Mouse (Mus musculus): Measurements from ENCODE around the gene Hoxd4.

Gene Hoxd4

DNA sequence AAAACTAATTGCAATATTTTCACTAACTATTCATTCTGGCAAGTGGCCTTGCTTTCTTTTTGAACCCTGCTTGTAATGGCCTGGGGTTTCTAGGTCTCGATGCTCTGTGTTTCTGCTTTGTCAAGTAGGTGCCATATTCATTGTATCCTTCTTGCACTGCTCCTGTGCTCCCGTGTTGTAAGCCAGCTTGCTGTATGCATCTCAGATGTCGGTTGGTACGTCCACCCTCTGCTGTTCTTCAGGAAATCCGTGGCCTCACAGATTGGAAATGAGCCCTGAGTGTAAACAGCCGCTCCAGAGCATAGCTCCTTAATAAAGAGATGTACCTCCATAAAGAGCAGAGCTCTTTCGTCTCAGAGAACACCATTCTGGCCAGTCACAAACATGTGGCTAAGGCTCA, 4.1 kb upstream of the Hoxd4 start:
- DNase-seq: no peak

DNA sequence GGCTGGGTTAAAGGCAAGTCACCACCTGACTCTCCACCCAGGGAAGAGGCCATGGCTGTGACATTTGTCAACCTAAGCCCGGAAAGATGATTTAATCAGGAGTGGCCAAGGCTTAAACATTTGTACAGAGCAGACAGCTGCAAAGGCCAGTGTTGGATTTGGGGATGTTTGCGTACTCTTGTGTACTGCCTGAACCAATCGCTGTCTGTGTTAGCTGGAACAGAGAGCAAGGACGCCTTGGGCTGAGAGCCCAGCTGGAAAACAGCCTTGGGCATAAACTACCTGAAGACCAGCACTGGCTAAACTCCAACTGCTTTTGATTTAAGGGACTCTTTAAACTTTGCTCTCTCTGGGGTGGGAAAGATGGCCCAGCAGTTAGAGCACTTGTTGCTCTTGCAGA, 3.1 kb upstream of the Hoxd4 start:
- DNase-seq: no peak

DNA sequence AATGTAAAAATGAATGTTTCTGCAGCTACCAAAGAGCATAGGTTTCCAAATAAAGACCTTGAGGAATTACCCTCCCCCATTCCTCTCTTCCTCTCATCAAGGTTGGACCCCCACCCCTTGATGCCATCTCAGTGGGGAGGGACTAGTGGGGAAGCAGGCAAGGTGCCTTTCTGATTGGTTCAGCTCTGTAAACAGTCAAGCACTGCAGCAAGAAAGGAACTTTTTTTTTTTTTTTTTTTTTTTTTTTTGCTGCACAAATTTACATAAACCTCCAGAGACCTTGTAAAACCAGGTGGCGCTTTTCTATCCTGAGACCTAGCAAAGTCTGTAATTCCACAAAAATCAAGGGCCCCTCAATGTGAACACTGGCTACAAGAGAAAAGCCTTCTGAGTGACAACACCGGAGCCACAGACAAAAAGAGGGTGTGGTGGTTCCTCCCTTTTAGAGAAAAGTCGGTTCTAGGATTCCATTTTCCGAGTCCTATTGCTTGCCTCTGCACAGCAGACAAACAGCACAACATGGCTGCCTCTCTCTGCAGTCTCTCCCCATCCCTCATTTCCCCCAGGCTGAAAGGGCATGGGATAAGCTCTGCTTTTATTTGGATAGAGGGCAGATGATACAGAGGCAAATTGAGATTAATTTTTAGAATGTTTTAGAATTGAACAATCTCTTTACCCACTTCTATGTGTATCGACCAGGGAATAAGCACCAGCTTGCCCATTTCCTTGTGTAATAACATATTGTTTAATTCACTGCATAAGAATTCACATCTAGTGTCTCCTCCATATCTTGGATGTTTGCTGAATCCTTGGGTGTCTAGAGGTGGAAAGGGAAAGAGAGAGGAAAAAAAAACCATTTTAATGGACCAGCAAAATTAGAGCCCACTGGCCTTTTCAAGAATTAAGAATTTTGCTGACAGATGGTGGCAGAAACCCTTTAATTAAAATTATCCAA, 2.0 kb upstream of the Hoxd4 start:
- DNase-seq: no peak

DNA sequence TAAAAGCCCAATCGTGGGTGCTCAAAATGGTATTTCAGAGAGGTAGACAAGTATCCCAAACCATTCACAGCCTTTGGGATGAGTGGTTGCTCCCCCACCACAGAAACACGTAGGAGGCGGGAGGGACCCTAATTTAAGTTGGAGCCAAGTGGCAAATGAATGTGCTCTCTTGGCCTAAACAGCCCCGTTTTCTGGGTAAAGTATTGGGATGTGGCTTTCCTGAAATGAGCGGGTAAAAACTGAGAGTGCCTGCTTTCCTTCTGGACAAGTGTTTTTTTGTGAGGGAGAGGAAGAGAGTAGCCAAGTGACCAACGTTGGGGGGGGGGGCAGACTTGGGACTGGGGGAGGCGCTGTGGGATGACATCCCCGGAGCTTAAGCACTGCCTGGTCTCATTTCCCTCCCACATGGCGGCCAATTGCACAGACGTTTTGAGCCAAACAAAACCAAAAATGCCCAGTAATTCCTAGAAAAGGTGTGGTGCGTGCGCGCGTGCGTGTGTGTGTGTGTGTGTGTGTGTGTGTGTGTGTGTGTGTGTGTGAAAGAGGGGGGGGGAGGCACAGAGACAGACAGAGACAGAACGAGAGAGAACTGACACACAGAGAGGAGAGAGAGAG, 693 bp upstream of the Hoxd4 start:
- no peak for DNase-seq

DNA sequence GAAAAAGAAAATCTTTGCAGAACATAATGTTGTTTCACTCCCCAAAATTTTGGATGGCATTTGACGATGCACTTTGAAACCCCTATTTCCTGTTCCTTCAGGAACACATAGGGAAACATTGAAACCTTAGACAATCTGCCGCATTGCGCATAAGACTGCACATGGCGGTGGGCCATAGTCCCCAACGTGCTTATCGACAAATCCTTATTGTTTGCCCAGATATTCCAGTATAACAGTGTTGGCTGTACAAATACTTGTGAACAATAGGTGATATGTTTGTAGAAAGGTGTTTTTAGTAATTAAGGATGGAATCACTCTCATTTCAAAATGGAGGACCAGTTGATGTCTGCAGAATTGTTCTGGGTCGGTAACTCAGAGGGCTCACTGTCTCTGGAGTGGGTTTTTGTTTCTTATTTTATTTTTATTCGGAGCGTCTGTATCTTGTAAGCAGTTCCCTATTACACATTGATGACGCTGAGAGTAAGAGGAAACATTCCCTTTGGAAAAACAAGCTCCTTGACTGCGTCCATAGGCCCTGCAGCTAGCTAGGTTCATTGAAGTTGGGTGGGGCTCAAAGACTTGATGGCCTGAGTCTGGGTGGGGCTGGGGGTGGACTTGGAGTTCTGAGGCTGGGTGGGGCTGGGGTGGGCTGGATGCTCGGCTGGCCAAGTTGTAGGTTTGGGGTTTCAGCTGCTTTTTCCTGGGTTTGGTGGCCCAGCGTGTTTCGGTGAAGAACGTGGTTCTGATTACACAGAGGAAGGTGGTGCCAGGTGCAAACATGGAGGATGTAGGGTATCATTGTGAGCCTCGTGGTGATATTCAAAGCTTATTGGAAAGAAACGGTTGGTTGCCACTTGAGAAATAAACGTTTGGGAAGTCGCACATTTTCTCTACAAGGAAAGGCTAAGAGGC, 1.8 kb downstream of the Hoxd4 start:
- no peak for DNase-seq

DNA sequence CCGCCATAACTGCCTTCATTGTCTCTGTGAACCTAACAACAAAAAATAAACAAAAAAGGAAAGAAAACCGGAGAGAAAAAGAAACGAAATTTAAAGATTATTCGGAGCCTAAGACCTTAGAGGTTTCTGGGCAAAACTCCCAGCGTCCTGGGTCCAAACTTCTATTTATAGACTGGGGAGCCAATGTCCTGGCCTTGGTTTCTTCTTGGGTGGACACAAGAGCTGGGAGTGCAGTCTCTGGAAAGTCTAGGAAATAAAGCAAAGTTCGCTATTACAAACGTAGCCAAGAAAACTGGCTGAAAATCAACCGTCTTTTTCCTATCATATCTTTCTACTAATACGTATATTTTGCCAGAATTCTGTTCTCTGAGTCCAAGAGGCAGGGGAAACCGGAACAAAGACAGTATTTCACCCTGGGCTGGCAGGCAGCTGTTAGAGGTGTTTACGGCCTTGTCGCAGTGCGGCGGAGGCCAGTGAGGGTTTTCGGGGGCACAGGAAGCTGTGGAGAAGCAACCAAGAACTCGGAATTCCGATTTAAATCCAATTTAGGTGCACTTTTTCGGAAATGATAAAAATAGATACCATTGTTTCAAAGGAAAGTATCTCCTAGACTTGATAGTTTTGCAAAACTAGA, 2.5 kb downstream of the Hoxd4 start:
- no peak for DNase-seq

DNA sequence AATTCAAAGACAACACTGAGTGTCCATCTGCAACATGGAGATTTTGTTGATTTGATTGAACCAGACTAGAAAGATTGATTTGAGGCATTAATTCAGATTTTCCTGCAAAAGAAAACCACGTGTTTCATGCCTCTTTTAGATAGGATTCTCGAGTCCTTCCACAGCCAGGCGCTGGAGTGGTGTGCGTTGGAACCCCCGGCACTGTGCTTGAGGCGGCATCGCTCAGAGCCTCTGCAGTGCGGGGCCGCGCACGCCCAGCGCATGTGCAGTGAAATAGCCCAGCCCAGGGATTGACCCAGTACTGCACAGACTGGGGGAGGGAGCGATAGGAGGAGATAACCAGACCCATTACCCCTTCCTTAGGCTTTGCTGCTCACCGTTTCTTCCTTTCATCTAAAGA, 3.2 kb downstream of the Hoxd4 start:
- DNase-seq: no peak

DNA sequence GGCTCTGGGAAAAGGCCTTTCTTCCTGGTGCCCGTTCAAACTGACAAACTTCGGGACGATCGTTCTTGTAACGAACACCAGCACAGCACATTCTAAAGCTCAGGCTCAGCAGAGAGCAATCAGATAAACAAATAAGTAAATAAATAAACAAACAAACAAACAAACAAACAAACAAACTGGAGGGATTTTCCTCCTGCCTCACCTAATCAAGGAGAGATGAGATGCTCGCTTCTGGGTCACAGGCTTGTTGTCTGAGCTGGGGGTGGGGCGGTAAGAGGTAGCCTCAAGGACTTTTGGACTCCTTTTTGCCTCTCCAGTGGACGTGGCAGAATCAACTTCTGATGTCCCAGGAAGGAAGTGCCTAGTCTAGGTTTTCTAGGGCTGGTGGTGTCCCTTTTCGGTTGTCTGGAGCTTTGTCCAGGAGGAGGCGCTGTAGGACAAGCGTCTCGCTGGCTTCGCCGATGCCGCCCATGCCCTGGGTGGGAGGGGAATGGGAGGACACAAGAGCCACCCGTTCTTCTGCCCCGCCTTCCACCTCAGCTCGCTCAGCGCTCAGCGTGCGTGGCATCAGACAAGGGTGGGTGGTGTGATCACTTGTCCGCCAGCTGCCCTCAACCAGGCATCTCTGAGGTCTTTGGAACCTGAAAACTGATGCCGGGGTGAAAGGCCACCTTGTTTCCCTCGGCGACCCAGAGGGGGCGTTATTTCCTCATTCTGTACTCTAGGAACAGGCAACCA, 3.9 kb downstream of the Hoxd4 start:
- DNase-seq: peak; percentile 83

DNA sequence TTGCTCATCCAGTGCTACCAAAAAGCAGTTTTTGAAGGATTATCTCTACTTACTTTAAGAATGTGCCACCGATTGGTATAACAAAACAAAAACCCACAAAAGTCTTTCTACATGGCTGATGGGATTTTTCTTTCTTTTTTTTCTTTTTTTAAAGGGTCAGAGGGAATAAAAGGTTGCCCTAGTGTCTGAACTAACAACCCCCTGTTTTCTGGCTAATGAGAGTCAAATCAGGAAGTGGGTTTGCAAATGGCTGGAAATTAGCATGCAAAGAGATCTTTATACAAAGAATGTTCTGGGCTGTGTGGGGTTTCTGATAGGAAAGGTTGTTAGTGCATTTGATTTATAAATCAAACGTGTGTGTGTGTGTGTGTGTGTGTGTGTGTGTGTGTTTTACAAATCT, 8.7 kb downstream of the Hoxd4 start:
- no peak for DNase-seq

DNA sequence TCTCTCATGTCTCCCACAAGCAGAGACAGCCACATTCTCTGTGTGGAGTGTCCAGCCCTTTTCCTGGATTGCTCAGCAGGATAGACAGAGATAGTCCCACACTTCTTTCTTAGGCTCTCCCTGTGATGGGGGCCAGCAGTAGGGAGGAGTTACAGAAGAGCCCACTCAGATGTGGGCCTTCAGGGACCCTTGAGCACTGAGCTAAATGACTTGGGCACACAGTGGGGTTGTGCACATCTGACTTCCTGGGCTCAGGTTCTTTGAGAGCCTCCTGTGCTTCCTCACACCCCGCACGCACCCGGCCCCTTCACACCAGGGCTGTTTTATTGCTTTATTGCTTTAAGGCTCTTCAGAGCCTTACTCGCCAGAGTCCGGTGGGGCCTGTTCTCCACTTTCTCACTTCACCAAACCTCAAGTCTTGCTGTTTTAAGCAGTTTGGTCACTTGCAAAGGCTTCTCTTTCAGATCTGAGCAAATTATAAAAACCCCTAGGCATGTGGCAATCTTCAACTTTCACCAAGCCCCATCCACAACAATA, 9.3 kb downstream of the Hoxd4 start:
- no peak for DNase-seq

DNA sequence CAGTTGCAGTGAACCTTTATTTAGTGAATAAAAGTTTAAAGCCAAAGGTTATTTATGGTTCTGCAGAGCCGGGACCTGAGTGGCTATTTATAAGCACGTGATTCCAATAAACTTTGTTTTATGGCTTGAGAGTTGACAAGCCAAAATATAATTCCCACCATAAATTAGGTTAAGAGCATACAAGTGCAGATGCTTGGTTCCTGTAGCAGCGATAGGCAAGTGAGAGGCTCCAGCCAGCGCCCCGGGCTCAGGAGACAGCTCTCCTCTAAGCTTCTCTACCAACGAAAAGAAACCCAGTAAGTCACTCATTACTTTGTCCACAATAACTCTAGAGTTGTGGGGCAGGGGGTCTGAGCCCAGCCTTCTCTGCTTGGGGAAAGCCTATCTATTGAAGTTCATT, 10.2 kb downstream of the Hoxd4 start:
- DNase-seq: no peak

DNA sequence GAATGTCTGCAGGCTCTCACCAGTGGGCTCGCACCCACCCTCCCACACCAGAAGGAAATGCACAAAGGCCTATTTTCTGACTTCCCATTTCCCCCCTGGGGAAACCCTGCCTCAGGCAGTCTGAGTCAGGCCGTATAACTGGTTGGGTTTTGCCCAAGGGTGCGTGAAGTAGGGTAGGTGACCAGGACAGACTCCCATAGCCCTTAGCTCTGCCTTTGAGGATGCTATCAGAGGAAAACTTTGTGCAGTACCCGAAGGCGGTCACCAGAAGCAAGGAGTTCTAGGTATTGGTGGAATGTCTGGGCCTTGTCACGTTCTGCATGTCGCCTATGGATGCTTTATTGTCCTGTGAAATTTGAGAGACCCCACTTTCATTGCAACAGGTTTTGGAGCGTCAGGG, 11.2 kb downstream of the Hoxd4 start:
- DNase-seq: no peak

DNA sequence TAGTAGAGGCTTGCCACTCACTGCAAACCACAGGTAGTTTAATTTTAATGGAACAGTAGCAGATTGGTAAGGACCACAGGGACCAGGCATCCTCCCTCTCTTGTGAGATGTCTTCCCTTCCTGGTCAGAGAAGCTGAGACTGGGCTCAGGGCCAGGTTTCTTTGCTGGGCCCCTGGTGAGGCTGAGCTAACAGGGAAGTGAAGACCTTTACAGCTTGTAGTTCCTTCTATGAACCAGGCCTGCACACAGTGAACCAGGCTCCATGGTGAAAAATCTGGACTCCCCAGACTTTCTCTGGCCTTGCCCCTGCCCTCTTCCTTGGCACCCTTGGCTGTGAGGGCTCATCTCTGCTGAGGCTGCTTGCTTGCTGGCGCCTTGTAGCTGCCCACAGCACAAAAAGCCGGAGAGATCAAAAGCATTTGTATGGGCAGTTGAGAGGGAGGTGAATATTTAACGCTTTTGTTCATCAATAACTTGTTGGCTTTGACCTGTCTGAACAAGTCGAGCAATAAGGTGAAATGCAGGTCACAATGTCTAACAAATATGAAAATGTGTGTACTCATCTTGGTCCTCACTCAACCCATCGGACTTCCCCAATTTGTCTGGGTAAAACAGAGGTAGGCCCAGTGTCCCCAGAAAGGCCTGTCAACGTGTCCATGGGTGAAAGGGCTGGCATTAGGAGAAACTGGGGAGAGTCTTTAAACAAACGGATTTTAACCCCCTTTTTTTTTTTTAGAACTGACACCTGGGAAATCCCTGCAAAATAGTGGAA, 12.7 kb downstream of the Hoxd4 start:
- no peak for DNase-seq

DNA sequence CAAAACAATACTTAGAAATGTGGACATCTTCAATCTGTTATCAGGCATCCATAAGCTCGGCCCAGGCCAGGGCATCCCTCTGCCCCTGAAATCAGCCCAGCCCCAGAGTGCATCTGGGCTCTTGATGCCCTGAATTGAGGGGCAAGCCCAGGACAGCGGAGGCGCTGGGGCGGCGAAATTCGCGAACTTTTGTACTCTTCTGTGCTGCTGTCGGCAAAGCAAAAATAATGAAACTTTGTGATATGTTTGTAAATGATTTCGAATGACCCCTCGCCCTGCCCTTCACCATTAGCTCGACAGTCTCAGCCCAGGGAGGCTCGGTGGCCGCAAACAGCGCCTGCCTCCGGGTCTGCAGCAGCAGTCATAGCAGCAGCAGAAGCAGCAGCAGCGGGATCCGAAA, 13.4 kb downstream of the Hoxd4 start:
- no peak for DNase-seq

DNA sequence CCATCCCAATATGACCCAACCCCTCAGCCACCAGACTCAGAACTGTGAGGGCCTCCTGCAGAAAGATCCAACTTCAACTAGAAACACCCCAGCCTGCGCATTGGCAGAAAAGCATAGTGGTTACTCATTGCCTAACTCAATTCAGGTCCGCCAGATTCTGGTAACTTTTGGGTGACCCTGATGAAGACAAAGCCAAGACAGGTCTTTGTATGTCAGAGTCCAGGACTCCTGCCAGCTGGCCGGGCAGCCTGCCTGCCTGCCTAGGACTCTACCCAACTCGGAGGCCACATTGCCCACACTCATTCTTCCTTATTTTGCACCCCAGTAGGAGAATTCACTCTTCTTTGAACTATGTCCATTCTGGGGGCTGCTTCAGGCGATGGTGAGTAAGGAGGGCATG, 14.8 kb downstream of the Hoxd4 start, which contains the start of gene Gm28230:
Gene Gm28230 (plus strand): TSS at position 178 of the 400 bp plus-strand sequence.
- DNase-seq: no peak

DNA sequence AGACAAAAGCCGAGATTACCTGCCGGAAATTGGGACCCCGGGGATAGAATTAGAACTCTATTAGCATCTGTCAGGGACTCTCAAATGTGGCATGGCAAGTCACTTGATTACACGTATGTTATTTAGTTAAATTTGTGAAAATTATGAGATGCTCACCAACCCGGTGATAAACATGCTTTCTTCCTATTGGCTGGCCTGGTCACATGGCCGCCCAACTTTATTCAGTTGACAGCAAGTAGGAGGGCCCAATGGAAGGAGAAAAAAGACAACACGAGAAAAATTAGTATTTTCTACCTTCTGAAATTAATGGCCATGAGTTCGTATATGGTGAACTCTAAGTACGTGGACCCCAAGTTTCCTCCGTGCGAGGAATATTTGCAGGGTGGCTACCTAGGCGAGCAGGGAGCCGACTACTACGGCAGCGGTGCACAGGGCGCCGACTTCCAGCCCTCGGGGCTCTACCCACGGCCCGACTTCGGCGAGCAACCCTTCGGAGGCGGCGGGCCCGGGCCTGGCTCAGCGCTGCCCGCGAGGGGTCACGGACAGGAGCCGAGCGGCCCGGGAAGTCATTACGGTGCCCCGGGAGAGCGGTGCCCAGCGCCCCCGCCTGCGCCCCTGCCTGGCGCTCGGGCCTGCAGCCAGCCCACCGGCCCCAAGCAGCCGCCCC, 15.4 kb downstream of the Hoxd4 start:
- no peak for DNase-seq

DNA sequence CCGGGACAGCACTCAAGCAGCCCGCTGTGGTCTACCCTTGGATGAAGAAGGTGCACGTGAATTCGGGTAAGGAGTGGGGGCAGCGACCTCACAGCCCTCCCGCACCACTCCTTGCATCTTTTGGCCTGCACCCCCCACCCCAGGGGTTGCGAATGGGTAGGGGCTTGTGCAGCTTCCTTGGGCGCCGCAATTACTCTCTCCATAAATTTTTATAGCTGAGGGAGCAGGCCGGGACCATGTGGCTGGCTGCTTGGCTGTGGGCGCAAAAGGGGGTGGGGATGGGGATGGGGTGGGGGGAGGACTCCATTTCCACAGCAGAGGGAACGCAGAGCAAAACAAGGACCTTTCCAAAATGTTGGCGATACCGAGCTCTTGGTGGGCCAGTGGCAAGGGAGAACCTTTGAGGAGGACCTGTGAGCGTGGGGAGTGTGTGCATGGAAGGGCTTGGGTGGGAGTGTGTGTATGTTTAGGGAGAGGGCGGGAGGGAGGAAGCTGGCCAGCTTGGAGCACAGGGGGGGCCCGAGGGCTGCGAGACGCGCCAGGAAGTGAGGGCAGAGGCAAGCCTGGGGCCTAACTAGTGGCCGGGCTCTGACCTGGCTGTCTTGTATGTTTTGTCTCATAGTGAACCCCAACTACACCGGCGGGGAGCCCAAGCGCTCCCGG, 16.0 kb downstream of the Hoxd4 start:
- no peak for DNase-seq

DNA sequence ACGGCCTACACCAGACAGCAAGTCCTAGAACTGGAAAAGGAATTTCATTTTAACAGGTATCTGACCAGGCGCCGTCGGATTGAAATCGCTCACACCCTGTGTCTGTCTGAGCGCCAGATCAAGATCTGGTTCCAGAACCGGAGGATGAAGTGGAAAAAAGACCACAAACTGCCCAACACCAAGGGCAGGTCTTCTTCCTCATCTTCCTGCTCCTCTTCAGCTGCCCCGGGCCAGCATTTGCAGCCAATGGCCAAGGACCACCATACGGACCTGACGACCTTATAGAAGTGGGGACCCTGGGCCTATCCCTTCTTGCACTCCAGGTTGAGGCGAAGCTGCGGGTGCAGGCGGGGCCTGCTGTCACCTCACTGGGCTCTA, 16.6 kb downstream of the Hoxd4 start:
- no peak for DNase-seq

DNA sequence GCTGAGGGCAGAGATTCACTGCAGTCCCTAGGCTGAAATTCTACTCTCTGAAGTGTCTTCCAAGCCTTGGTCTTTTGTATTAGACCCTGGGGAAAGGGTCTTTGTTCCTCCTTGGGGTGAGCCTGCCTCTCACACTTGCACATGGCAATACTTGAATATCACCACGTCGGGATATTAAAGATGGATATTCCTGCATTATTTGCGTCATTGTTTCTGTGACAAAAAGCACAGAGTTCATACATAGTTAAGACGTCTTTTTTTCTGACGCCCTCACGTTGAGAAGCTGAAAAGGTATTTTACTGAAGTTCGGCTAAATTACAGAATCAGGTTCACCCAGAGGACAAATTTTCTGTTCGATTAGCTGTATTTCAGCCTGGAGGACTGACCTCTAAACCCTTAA, 18.6 kb downstream of the Hoxd4 start:
- no peak for DNase-seq

DNA sequence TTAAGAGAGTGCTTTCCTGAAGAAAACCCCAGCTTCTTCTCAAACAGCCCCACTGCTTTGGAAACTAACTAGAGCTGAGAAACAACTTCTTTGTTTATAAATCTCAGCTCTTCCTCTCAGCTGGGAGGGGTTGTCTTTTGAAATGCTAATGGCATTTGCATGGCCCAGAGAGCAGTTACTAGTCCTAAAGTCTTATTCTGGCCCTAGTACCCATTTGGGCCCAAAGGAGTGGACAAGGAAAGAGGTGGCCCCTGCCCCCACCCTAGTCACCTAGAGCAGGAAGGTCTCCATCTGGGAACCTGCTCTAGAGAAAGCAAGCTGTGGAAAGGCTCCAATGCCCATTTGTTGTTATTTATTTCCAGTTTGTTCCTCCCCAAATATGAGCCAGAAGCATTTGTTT, 19.3 kb downstream of the Hoxd4 start:
- DNase-seq: no peak
